Mouse (Mus musculus): ENCODE data around the gene Jazf1. TPM values are rescaled to one million over a fixed set of nuclear protein-coding genes. Genes with fewer than 3 reads are reported as not detected.
A peak's percentile ranks its signal among the peaks of the same experiment; 100 is the strongest.

Gene Jazf1
- polyA plus RNA-seq, 1 experiment from 2014 or later: 11.5 TPM

DNA sequence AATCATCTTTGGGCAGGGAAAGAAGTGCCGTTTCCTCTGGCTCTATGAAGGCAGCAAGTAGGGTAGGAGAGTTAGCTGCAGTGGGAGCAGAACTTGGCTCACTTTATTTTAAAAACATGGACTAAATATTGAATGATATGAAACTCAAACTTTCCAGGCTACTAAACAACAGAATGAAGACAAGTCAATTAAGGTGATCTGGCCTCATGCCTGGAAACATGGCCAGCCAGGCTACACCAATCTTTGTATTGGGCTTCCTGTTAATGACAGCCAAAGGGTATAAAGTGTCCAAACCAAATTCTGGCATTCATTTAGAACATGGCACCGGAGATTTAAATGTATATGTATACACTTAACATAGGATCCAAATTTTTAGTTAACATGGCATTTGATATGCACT is 199.2 kb downstream of the Jazf1 start:
- no peaks in the 10 kb centered on the region for H3K27me3 ChIP-seq (replicated peaks)
- no peak overlapping the region for H3K4me3 ChIP-seq
- H3K36me3 ChIP-seq: no peaks in the 10 kb centered on the region
- no peak overlapping the region for H3K9ac ChIP-seq
- H3K9me3 ChIP-seq: no peaks in the 10 kb centered on the region
- no peak overlapping the region for H3K4me2 ChIP-seq
- ATAC-seq (ENCODE audit: extremely low read depth, insufficient number of reproducible peaks, low FRiP score, low TSS enrichment): no peak
- 75% methylated on average over 2 of the region's 2 CpGs for WGBS
- H3K4me1 ChIP-seq: peaks cover 18% of the 10 kb centered on the region
- no peak overlapping the region for H3K27ac ChIP-seq (replicated peaks)

DNA sequence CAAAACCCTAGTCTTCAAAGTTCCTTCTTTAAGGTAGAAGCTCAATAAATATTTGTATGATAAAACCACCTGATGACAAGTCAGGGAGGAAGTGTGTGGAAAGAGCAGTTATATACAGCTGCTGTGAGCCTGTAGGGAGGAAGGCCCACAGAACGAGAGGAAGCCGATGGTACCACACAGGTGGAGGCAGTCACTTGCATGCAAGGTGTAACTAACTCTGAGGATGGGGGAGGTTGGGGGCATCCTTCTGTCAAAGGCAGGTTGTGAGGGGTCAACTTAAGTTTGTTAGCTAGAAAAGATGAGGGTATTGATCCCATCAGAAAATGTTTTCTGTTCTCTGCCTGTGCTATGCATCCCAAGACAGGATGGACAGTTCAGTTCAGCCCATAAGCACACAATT is 200.1 kb downstream of the Jazf1 start:
- Histone ChIP-seq H3K9ac (no peak overlapping the region), H3K36me3 (no peaks in the 10 kb centered on the region)
- WGBS: 87% methylated on average over 2 of the region's 2 CpGs

DNA sequence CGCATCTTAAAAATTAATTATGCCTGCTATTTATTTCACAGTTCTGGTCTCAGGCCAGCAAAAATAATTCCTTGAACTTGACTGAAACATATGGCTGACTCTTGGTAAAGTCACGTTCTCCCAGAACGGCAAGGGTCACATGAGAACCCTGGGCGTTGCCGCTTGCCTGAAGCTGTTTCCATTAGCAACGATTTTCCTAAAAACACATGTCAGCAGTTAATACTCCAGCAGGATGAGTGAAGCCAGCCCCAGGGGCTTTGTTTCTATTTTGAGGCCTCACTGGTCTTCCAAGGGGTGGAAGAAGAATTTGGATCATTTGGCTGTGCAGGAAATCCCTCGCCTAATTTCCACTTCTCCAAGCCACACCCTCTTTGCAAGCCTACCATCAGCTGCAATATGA is 206.5 kb downstream of the Jazf1 start:
- no peaks in the 10 kb centered on the region for H3K9me3 ChIP-seq
- peak overlapping the region; percentile 18; the same call in 1 of the 2 replicates for H3K4me2 ChIP-seq
- H3K4me1 ChIP-seq: peaks cover 45% of the 10 kb centered on the region
- peak overlapping the region; percentile 68 for H3K27ac ChIP-seq (replicated peaks)
- no peak overlapping the region for H3K9ac ChIP-seq
- no peak overlapping the region for H3K4me3 ChIP-seq
- H3K27me3 ChIP-seq (replicated peaks): no peaks in the 10 kb centered on the region
- WGBS: 21% methylated on average over 7 of the region's 7 CpGs
- H3K36me3 ChIP-seq: no peaks in the 10 kb centered on the region
- ATAC-seq (ENCODE audit: extremely low read depth, insufficient number of reproducible peaks, low FRiP score, low TSS enrichment): no peak

More for the DNA sequence above, 200.1 kb downstream of the Jazf1 start:
- no peaks in the 10 kb centered on the region for H3K27me3 ChIP-seq (replicated peaks)
- no peak overlapping the region for H3K4me2 ChIP-seq
- no peak for ATAC-seq (ENCODE audit: extremely low read depth, insufficient number of reproducible peaks, low FRiP score, low TSS enrichment)
- no peak overlapping the region for H3K4me3 ChIP-seq
- H3K4me1 ChIP-seq: peaks cover 19% of the 10 kb centered on the region
- H3K9me3 ChIP-seq: no peaks in the 10 kb centered on the region
- no peak overlapping the region for H3K27ac ChIP-seq (replicated peaks)

DNA sequence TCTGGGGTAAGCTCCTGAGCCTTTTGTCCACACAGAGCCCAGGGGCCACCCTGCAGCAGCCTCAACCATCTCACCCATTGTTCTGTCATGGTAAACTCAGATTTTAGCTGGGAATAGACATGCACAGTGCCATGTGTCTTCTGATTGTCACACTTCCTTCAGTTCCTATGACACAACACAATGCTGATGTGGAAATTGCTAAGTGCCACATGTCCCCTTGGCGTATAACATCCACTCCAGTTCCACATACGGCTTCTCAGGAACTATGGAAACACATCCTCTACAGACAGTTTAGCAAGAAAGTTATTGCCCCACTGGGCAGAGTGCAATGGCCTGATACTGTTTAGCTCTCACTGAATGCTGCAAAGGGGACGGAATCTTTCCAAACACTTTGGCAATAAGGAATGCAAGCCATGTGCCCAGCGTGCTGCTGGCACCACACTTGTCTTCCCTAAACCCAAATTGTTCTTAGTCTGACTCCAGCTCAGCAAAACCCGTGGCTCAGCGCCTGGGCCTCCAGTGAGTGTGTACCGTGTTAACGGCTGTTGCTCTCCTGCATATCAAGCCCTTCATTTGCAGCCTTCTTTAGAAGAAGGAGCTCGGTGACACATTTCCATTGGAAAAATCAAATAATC is 207.1 kb downstream of the Jazf1 start:
- Histone ChIP-seq H3K27ac (replicated peaks) (peak overlapping the region; percentile 68), H3K9me3 (no peaks in the 10 kb centered on the region), H3K4me1 (peaks cover 50% of the 10 kb centered on the region), H3K27me3 (replicated peaks) (no peaks in the 10 kb centered on the region), H3K36me3 (no peaks in the 10 kb centered on the region), H3K4me3 (no peak overlapping the region), H3K4me2 (no peak overlapping the region), H3K9ac (no peak overlapping the region)
- 58% methylated on average over 9 of the region's 9 CpGs for WGBS
- no peak for ATAC-seq (ENCODE audit: extremely low read depth, insufficient number of reproducible peaks, low FRiP score, low TSS enrichment)

DNA sequence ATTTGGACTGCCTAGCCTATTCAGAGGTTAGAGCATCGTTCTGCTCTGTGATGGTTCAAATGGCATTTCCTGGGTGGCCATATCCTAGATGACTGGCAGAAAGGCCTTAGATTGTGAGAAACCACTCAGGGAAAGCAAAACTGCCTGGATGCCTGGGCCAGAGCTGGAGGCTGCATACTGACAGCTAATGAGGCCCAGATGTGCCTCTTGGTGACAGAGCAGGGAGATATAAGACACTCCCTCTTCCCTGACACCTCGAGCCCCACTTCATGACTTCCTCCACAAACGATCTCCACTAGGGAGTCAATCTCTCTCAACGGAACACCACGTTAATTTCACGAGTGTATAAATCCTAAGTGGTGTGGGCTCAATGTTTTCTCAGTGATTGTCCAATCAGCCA is 207.7 kb downstream of the Jazf1 start:
- no peak overlapping the region for H3K9ac ChIP-seq
- 16% methylated on average over 6 of the region's 6 CpGs for WGBS
- ATAC-seq (ENCODE audit: extremely low read depth, insufficient number of reproducible peaks, low FRiP score, low TSS enrichment): no peak
- H3K4me1 ChIP-seq: peaks cover 53% of the 10 kb centered on the region
- H3K27ac ChIP-seq (replicated peaks): no peak overlapping the region
- no peaks in the 10 kb centered on the region for H3K9me3 ChIP-seq
- no peak overlapping the region for H3K4me2 ChIP-seq
- H3K4me3 ChIP-seq: no peak overlapping the region
- H3K27me3 ChIP-seq (replicated peaks): no peaks in the 10 kb centered on the region
- H3K36me3 ChIP-seq: no peaks in the 10 kb centered on the region

DNA sequence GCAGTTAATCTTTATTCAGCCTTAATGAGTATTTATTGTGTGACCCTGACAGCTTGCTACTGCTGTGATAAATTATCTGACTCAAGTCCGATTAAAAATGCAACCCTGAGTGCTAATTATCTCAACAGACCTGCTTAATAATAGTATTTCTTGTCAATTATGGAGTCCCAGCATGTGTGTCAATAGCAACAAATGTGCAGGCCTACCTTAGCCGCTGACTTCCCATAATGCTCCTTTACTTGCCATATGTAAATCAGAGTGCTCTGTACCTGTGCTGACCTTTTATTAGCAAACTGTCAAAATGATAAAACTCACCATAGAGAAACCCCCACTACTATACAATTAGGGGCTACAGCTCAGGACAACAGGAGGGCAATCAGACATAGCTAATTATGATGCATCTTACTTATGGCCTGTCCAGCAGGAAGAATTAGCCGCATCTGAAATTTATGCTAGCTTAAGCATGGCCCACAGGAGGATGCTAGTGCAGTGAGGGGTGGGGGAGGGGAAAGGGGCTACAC is 209.5 kb downstream of the Jazf1 start:
- H3K9me3 ChIP-seq: no peaks in the 10 kb centered on the region
- H3K27me3 ChIP-seq (replicated peaks): 0 out of 2 replicates have a peak, but pooled peaks cover 3% of the 10 kb centered on the region
- H3K4me1 ChIP-seq: peaks cover 61% of the 10 kb centered on the region
- H3K4me3 ChIP-seq: no peak overlapping the region
- H3K27ac ChIP-seq (replicated peaks): no peak overlapping the region
- no peak for ATAC-seq (ENCODE audit: extremely low read depth, insufficient number of reproducible peaks, low FRiP score, low TSS enrichment)
- H3K36me3 ChIP-seq: no peaks in the 10 kb centered on the region
- H3K4me2 ChIP-seq: no peak overlapping the region
- WGBS: 75% methylated on average over 3 of the region's 3 CpGs
- no peak overlapping the region for H3K9ac ChIP-seq

DNA sequence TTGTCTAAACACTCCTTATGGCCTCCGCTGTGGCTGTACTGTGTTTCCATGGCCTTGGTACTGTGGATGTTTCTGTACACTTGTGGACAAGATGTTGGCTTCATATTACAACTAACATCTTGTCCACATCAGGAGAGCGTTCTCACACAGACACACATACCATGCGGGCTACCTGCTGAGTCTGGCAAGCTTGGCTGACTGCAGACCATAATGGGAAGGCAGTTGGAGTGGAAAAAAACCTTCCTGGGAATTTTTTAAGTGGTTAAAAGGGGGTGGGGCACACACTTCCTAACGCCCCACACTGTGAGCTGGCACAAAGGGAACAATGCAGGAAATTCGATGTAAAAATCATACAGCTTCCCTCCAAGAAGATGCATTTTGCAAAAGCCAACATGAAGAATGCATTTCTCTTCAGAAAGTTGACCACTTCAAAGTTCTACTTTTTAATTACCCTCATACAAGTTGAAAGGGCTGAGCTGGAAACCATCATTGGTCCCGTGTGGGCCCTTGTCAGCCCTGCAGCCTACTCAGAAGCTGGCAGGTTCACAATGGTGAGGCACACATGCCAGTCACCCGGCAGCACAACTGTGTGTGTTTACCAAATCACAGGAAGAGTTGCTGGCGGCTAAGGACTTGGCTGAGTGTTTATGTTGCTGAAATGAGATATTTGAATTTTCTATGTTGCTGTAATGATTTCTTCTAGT is 215.9 kb downstream of the Jazf1 start:
- Histone ChIP-seq H3K27ac (replicated peaks) (no peak overlapping the region), H3K4me1 (peaks cover 51% of the 10 kb centered on the region), H3K9me3 (no peaks in the 10 kb centered on the region), H3K4me2 (no peak overlapping the region), H3K4me3 (no peak overlapping the region), H3K36me3 (no peaks in the 10 kb centered on the region), H3K27me3 (replicated peaks) (0 out of 2 replicates have a peak, but pooled peaks cover 3% of the 10 kb centered on the region), H3K9ac (no peak overlapping the region)
- 57% methylated on average over 8 of the region's 8 CpGs for WGBS
- no peak for ATAC-seq (ENCODE audit: extremely low read depth, insufficient number of reproducible peaks, low FRiP score, low TSS enrichment)

DNA sequence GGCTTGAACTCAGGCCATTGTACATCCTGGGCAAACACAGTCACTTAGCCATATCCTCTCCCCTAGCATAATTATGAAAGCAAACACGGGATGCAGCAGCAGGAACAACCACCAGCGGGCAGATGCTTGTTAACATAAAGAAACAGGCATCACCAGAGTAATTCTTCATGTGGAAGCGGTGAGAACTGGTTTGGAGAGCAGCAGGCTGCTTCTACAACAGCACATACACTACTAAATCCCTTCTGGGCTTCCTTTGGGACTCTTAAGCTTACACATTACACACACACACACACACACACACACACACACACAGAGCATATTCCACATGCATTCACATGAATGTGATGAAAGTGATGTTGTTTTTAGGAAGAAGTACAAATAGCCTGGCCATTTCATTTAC is 216.5 kb downstream of the Jazf1 start:
- no peaks in the 10 kb centered on the region for H3K9me3 ChIP-seq
- H3K4me1 ChIP-seq: peaks cover 45% of the 10 kb centered on the region
- H3K9ac ChIP-seq: no peak overlapping the region
- no peak for ATAC-seq (ENCODE audit: extremely low read depth, insufficient number of reproducible peaks, low FRiP score, low TSS enrichment)
- no peak overlapping the region for H3K4me3 ChIP-seq
- 0 out of 2 replicates have a peak, but pooled peaks cover 3% of the 10 kb centered on the region for H3K27me3 ChIP-seq (replicated peaks)
- H3K4me2 ChIP-seq: no peak overlapping the region
- WGBS: 74% methylated on average over 3 of the region's 3 CpGs
- no peak overlapping the region for H3K27ac ChIP-seq (replicated peaks)
- no peaks in the 10 kb centered on the region for H3K36me3 ChIP-seq

DNA sequence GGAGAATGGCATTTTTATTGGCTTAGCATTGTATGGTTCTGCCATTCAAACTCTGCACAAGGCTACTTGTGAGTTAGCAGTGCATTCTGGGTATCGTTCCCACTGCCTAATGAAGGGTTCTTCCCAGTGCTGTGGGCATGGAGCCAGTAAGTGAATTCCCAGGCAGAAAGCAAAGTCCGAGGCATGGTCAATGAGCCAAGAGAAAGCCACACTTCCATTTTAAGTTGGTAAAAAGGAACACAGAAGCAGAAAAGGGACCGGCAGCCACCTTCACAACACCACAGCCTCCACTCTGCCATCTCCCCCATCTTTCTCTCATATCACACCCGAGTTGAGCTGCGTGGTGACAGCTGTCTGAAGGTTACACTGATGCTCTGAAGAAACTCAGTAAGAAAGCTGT is 217.4 kb downstream of the Jazf1 start:
- 22% methylated on average over 5 of the region's 5 CpGs for WGBS
- H3K27ac ChIP-seq (replicated peaks): peak overlapping the region; percentile 69
- ATAC-seq (ENCODE audit: extremely low read depth, insufficient number of reproducible peaks, low FRiP score, low TSS enrichment): no peak

DNA sequence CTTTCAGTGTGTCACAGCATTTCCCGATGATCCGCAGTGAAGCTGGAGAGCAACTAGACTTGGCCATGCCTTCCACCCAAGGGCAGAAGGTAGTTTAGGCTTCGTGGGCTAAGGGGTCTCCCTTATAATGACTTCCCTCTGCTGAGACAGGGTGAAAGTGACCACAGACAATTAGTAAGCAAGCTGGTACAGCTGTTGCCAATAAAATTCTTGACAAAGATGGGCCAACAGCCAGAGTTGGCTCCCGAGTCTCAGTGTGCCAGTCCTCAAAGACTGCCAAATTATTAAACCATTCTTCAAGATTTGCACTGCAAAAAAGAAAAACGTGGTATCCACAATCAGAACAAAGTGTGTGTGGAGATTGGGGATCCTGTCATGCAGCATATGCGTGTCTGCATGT is 220.2 kb downstream of the Jazf1 start:
- 72% methylated on average over 6 of the region's 6 CpGs for WGBS
- no peaks in the 10 kb centered on the region for H3K36me3 ChIP-seq
- H3K4me3 ChIP-seq: no peak overlapping the region
- no peaks in the 10 kb centered on the region for H3K9me3 ChIP-seq
- no peak overlapping the region for H3K4me2 ChIP-seq
- no peak overlapping the region for H3K9ac ChIP-seq
- peaks cover 27% of the 10 kb centered on the region for H3K4me1 ChIP-seq
- no peaks in the 10 kb centered on the region for H3K27me3 ChIP-seq (replicated peaks)
- no peak for ATAC-seq (ENCODE audit: extremely low read depth, insufficient number of reproducible peaks, low FRiP score, low TSS enrichment)
- no peak overlapping the region for H3K27ac ChIP-seq (replicated peaks)

More for the DNA sequence above, 217.4 kb downstream of the Jazf1 start:
- no peaks in the 10 kb centered on the region for H3K36me3 ChIP-seq
- peaks cover 36% of the 10 kb centered on the region for H3K4me1 ChIP-seq
- peak overlapping the region; percentile 59 for H3K4me2 ChIP-seq
- H3K4me3 ChIP-seq: no peak overlapping the region
- H3K9me3 ChIP-seq: no peaks in the 10 kb centered on the region
- H3K27me3 ChIP-seq (replicated peaks): 0 out of 2 replicates have a peak, but pooled peaks cover 3% of the 10 kb centered on the region
- H3K9ac ChIP-seq: peak overlapping the region; percentile 21; the same call in 1 of the 2 replicates

DNA sequence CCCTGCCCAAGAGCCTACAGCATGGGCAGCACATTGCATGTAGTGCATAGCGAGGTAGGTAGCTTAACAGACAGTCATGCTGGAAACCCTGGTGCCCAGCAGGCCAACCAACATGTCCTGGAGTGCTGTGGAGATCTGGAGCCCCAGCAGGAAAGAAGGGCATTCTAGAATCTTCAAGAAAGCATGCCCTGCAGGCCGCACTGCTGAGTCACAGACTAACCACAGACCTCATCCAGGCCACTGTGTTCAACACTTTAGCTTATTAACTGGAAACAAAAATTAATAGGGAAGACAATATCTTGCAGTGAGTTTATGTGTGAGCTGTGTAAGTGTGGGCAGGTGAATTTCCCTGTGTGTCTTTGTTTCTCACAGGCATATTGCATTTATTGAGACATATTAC is 222.1 kb downstream of the Jazf1 start:
- WGBS: 83% methylated on average over 2 of the region's 2 CpGs
- no peaks in the 10 kb centered on the region for H3K9me3 ChIP-seq
- no peak overlapping the region for H3K27ac ChIP-seq (replicated peaks)
- H3K4me3 ChIP-seq: no peak overlapping the region
- ATAC-seq (ENCODE audit: extremely low read depth, insufficient number of reproducible peaks, low FRiP score, low TSS enrichment): no peak
- H3K36me3 ChIP-seq: no peaks in the 10 kb centered on the region
- H3K9ac ChIP-seq: no peak overlapping the region
- no peak overlapping the region for H3K4me2 ChIP-seq
- H3K27me3 ChIP-seq (replicated peaks): no peaks in the 10 kb centered on the region
- peaks cover 19% of the 10 kb centered on the region for H3K4me1 ChIP-seq

Data from heart, embryonic 13.5 days (tissue).